Mouse (Mus musculus) liver, postnatal 0 days (tissue): ENCODE measurements at regions not wholly inside any gene's neighbourhood (a gene's known extent, or its start where the extent isn't known, plus 50 kb on each side); places are given as distances from the start of the nearest gene placed in this dataset.

ENCODE experiments used
- ATAC-seq: fragments of 200-750 bp; cut with Nextera tagmentation; 2 replicates; pipeline ENCODE4 v1.8.0; 2017; ENCODE audit warnings: mild to moderate bottlenecking, moderate library complexity
- DNase-seq: peaks from one replicate; pipeline ENCODE4 v3.0.0-alpha.2; 2016
- H3K27ac ChIP-seq: fragments of 300-500 bp; sonication (generic); 2 replicates; pipeline ENCODE4 v1.5.1; 2014; ENCODE audit warnings: antibody characterized with exemption, moderate library complexity, mild to moderate bottlenecking, low read depth
- H3K27me3 ChIP-seq: fragments of 300-500 bp; sonication (generic); 2 replicates; pipeline ENCODE4 v1.6.1; 2014; ENCODE audit warnings: low read length, control low read depth, mixed read lengths; ENCODE audit not compliant: insufficient read depth
- H3K36me3 ChIP-seq: fragments of 300-500 bp; sonication (generic); replicated peaks from 2 replicates; pipeline ENCODE4 v1.6.1; 2014; ENCODE audit warnings: mild to moderate bottlenecking, control low read depth, low read length, moderate library complexity, mixed read lengths; ENCODE audit not compliant: insufficient read depth
- H3K4me1 ChIP-seq: fragments of 300-500 bp; sonication (generic); 2 replicates; pipeline ENCODE4 v1.6.1; 2014; ENCODE audit warnings: antibody characterized with exemption, mild to moderate bottlenecking, control low read depth; ENCODE audit not compliant: insufficient read depth
- H3K4me2 ChIP-seq: fragments of 300-500 bp; sonication (generic); 2 replicates; pipeline ENCODE4 v1.6.1; 2014; ENCODE audit warnings: low read depth, mild to moderate bottlenecking, low read length, moderate library complexity, mixed read lengths
- H3K4me3 ChIP-seq: fragments of 300-500 bp; sonication (generic); 2 replicates; pipeline ENCODE4 v1.5.1; 2014; ENCODE audit warnings: low read depth, low read length
- H3K9ac ChIP-seq: fragments of 300-500 bp; sonication (generic); replicated peaks from 2 replicates; pipeline ENCODE4 v1.6.1; 2014; ENCODE audit warnings: mild to moderate bottlenecking, moderate library complexity
- H3K9me3 ChIP-seq: fragments of 300-500 bp; sonication (generic); 2 replicates; pipeline ENCODE4 v1.6.1; 2016; ENCODE audit warnings: mild to moderate bottlenecking, control low read depth, low read length, mixed read lengths
- CTCF ChIP-seq: sonication (generic); IDR thresholded peaks from 2 replicates; pipeline ENCODE4 v1.5.1; 2016; ENCODE audit warnings: antibody characterized with exemption, low read depth
- EP300 ChIP-seq: IDR thresholded peaks from 2 replicates; pipeline ENCODE4 v1.6.1; 2016; ENCODE audit warnings: antibody characterized with exemption, low read depth, mild to moderate bottlenecking
- WGBS: fragments of 180-500 bp; shearing (Covaris S2); extraction: QIAGEN DNeasy Blood & Tissue Kit; methylation state at CpG from one replicate; pipeline ENCODE4 v1.1.7; 2014; ENCODE audit not compliant: insufficient replicate concordance; 5-methylcytosine and 5-hydroxymethylcytosine counted together

DNA sequence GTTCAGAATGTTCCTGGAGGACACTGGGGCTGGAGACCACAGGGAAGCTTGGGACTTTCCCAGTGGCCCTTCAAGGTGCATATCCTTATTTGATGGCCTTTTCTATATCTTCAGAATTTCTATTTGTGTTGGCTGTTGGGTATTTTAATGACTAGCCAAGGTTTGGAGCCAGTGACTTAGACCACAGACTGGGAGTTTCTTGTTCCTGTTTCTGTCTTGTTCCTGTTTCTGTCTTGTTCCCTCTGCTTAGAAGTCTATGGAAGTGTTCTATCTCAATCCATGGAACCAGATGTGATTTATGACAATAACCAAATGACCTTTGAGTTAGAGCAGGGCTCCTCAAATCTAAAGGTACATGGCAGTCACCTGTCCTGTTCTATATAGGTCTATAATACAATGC is 156.6 kb upstream of the Tapt1 start:
- Histone ChIP-seq H3K4me2 (no peak overlapping the region), H3K9me3 (no peaks in the 10 kb centered on the region)
- no peak for TF ChIP-seq CTCF
- no peak for TF ChIP-seq EP300

DNA sequence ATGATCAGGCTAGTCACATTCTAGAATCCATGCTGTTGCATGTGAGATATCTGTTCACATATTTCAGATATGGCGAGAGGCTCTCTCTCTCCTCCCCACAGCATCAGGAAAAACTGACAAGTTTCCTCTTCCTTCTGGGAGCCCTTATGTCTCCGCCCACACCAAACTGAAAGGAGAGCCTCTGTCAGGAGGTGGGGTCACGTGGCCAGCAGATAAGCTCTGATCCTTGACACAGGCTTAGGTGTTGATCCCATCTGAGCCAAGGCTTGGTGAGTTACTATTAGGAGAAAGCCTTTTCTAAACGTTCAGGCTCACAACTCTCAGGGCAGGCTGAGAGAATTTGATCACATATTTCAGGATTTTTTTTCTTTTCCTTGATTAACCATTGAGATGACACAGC is 143.6 kb upstream of the Tapt1 start:
- Histone ChIP-seq H3K27ac (no peak overlapping the region), H3K4me2 (no peak overlapping the region), H3K4me1 (no peaks in the 10 kb centered on the region), H3K4me3 (no peak overlapping the region), H3K36me3 (no peaks in the 10 kb centered on the region), H3K9ac (no peak overlapping the region), H3K9me3 (no peaks in the 10 kb centered on the region), H3K27me3 (no peaks in the 10 kb centered on the region)
- no peak for TF ChIP-seq CTCF
- TF ChIP-seq EP300, result no peak
- 46% methylated on average over 4 of the region's 4 CpGs for WGBS
- no peak for DNase-seq
- no peak for ATAC-seq

More for the DNA sequence above, 156.6 kb upstream of the Tapt1 start:
- no peaks in the 10 kb centered on the region for H3K36me3 ChIP-seq
- ATAC-seq, result no peak
- no peaks in the 10 kb centered on the region for H3K4me1 ChIP-seq
- no peak overlapping the region for H3K4me3 ChIP-seq
- H3K9ac ChIP-seq, result no peak overlapping the region
- H3K27ac ChIP-seq, result no peak overlapping the region
- H3K27me3 ChIP-seq, result no peaks in the 10 kb centered on the region
- DNase-seq, result no peak

DNA sequence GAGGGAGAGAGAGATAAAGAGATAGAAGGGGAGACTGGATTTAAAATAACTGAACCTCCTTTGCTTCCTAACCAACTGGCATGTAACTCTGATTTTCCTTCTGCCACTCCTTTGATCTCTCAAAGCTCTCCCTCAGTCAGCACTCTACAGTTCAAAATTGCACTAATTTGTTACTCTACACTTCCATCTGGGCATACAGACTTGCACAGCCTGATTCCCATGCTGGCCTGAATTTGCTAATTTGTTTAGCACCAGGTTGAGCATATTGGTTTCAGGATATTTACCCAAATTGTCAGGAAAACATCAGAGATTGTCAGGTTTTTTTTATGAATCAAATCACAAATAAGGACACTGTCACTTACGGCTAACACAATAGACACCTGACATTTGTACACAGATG is 125.9 kb upstream of the Tapt1 start:
- DNase-seq (no peak), ATAC-seq (no peak)
- Histone ChIP-seq H3K4me1 (no peaks in the 10 kb centered on the region), H3K9me3 (no peaks in the 10 kb centered on the region), H3K36me3 (no peaks in the 10 kb centered on the region), H3K4me2 (no peak overlapping the region), H3K27me3 (no peaks in the 10 kb centered on the region), H3K27ac (no peak overlapping the region), H3K9ac (no peak overlapping the region), H3K4me3 (no peak overlapping the region)
- TF ChIP-seq EP300 (no peak), CTCF (no peak)
- 89% methylated on average over 1 of the region's 1 CpGs for WGBS

DNA sequence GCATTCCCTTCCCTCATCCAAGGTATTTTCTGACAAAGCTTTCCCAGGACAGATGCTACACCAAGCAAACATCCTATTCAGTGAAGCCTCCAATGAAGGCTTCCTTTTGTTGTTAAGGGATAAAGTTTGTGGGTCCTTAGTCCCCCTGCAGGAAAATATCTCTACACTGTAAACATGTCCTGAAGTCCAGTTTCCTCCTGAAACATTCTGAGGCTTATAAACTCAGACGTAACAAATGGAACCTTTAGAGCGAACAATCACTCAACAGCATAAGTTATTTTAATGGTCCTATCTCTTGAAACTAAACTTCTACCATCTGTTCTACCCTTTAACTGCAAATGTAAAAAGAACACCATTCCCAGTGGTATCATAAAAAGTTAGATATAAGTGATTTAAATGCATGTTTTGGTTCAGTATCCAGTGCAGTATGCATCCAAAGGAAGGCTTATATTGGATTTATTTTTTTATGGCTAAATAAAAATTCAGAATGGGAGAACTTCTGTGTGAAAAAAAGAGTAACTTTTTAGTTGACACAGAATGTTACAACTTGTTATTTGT is 115.1 kb upstream of the Tapt1 start:
- Histone ChIP-seq H3K4me2 (no peak overlapping the region), H3K9ac (no peak overlapping the region), H3K9me3 (no peaks in the 10 kb centered on the region), H3K36me3 (no peaks in the 10 kb centered on the region), H3K4me1 (no peaks in the 10 kb centered on the region), H3K27me3 (no peaks in the 10 kb centered on the region), H3K4me3 (no peak overlapping the region), H3K27ac (no peak overlapping the region)
- 73% methylated on average over 2 of the region's 2 CpGs for WGBS
- TF ChIP-seq EP300 (no peak), CTCF (no peak)
- ATAC-seq (no peak), DNase-seq (no peak)

DNA sequence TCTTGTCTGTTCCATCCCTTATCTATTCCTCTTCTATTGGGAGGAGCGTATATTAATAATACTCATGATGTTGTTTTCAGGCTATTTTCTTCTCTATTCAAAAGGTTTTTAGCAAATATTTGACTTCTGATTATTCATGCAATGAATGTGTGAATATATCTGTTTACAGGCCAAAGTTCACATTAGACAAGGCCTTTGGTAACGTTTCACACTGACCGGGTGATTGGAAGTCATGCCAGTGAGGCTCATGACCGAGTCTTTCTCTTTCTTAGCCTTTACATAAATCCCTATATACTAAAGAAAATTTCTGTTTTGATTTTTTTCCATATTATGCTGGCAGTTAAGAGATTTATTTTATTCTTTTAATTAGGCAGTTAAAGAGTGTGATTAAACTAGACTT is 112.2 kb upstream of the Tapt1 start:
- Histone ChIP-seq H3K4me1 (no peaks in the 10 kb centered on the region), H3K4me3 (no peak overlapping the region), H3K9ac (no peak overlapping the region), H3K27ac (no peak overlapping the region), H3K27me3 (no peaks in the 10 kb centered on the region), H3K9me3 (no peaks in the 10 kb centered on the region), H3K36me3 (no peaks in the 10 kb centered on the region), H3K4me2 (no peak overlapping the region)
- TF ChIP-seq CTCF (no peak), EP300 (no peak)
- DNase-seq (no peak), ATAC-seq (no peak)
- WGBS, result 63% methylated on average over 4 of the region's 4 CpGs

DNA sequence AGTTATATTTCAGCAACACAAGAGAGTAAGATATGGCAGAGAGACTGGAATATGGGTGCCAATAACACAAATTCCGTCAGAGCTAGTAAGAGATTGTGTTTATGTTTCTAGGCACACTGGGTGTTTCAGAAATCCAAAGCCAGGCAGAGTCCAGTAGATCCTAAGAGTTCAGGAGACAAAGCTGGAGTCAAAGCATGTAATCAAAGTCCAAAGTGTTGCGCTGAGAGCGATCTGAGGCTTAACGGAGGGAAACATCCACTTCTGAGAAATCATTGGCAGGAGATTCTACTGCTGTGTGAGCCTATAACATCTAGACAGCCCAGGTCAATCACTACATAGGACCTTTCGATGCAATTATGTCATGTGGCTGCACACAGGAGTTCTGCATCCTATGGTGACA is 109.3 kb upstream of the Tapt1 start:
- DNase-seq, result no peak
- Histone ChIP-seq H3K9ac (no peak overlapping the region), H3K9me3 (no peaks in the 10 kb centered on the region), H3K4me3 (no peak overlapping the region), H3K4me2 (no peak overlapping the region), H3K36me3 (no peaks in the 10 kb centered on the region), H3K4me1 (no peaks in the 10 kb centered on the region), H3K27me3 (no peaks in the 10 kb centered on the region), H3K27ac (no peak overlapping the region)
- no peak for ATAC-seq
- 81% methylated on average over 5 of the region's 5 CpGs for WGBS
- TF ChIP-seq EP300, result no peak
- no peak for TF ChIP-seq CTCF

DNA sequence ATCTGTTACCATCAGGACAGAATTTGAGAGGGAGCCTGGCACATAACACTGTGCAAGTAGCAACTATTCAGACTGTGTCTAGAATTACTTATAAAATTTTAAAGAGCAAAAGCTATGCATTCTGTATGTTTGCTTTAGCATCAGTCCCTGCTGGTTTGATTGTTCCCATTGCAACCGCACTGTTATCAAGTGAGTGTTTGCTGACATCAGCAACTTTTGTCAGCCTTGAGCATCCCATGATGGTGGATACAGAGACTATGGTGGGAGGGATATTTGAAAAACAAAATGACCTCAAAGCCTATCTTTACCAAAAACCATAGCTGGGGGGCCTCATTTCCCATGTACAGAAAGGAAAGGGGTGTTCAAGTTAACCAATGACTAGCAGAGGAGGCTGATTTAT is 93.2 kb upstream of the Tapt1 start:
- Histone ChIP-seq H3K27me3 (no peaks in the 10 kb centered on the region), H3K9me3 (no peaks in the 10 kb centered on the region), H3K9ac (no peak overlapping the region), H3K4me3 (no peak overlapping the region), H3K36me3 (no peaks in the 10 kb centered on the region), H3K27ac (no peak overlapping the region), H3K4me2 (no peak overlapping the region), H3K4me1 (no peaks in the 10 kb centered on the region)
- WGBS, result 90% methylated on average over 1 of the region's 1 CpGs
- ATAC-seq (no peak), DNase-seq (no peak)
- TF ChIP-seq EP300 (no peak), CTCF (no peak)
